Mouse (Mus musculus) stomach, postnatal 0 days (tissue): ENCODE measurements around the gene D630036H23Rik.

ENCODE experiments used
- CTCF ChIP-seq: IDR thresholded peaks from 2 replicates; pipeline ENCODE4 v1.5.1; 2016; ENCODE audit warnings: antibody characterized with exemption, low read depth, mild to moderate bottlenecking, moderate library complexity
- EP300 ChIP-seq: optimal IDR thresholded peaks from 2 replicates; pipeline ENCODE3; 2016; ENCODE audit warnings: antibody characterized with exemption

GRCm38 (mm10) chr12:36364013-36364412 is 18.0 kb downstream of the D630036H23Rik start:
- TF ChIP-seq CTCF (no peak), EP300 (no peak)
